Mouse (Mus musculus): ENCODE results near the gene Ngdn. TPM values are rescaled to one million over a fixed set of nuclear protein-coding genes. Genes with fewer than 3 reads are reported as not detected.

The Ngdn gene
- 11.8 TPM for polyA plus RNA-seq (2015; fragmentation: Illumina TruSeq; extraction: RNeasy Lipid Tissue Mini Kit (QIAGEN cat#74804); ENCODE audit: insufficient read depth, low read depth, low replicate concordance)

GRCm38 (mm10) chr14:55014991-55015766 lies at the start of gene Ngdn:
Ngdn (plus strand) TSS chr14:55015454.

DNA sequence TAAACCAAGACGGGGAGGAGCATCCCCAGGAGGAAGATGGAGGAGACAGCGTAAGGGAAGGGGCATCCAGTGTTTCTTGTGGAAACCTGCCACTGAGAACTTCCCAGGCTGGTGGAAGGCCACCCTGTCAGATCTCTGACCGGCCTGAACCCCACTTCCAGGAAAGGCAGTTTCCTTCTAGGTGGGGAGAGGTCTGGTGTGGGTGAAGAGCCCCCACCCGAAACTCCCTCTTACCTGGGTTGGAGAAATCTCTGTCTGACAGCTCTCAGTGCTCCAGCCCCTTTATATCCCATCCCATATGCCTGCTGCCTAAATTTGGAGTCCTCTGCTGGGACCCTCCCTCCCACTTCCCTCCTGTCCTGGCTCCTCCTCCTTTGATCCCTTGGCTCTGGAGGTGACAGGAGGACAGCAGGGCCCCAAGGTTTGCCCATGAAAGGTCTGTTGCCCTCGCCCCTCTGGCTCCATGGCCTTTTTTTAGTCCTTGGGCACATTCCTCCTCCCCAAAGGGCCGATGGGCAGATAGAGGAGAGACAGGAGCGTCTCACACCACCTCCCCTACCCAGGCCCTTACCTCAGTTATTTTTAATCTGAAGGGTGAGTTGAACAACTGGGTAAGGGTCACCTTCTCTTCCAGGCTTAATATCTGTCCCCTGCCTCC lies 48.8 kb upstream of the Ngdn start, which contains the start of gene Myh6:
TSS of gene Myh6 (minus strand) at position 608 of the 658 bp plus-strand sequence.

GRCm38 (mm10) chr14:54976633-54977032 lies 38.6 kb upstream of the Ngdn start, which contains the start of gene Gm17428:
Gm17428 (plus strand) TSS chr14:54976933.

DNA sequence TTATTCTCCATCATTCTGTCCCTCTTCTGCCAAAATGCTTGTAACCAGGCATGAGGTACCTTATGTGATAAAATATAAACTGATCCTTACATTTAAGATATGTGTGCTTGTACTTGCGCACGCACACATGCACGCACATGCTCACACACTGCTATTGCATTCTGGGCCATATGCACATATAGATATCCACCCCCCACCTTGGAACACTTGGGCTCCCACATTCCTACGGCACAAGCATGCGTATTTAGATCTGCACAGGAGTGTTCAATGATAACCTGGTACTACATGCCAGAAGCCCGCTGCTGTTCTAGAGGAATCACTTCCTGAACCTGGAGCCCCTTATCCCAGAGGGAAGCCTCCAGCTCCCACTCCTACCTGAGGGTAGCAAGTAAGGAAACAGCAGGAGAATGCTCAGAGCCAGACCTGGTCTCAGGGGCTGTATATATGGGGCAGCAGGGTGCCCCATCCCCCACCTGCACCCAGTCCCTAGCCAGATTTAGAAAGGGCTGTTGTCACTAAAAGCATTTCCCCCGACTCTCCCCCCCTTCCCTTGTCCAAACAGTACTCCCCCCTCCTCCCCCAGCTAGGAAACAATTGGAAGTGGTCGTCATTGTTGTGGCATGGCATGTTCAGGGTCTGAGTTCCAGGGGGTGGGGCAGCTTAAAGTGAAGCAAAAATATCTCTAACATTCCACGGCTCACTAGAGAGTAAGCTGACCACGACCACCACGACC lies 21.0 kb upstream of the Ngdn start, which contains the start of gene Myh7:
TSS of gene Myh7 (minus strand) at position 491 of the 733 bp plus-strand sequence.

Other genes starting within 250 kb of the Ngdn start
- gene Slc7a8, start 233.5 kb upstream of the Ngdn start, polyA plus RNA-seq (2015; fragmentation: Illumina TruSeq; extraction: RNeasy Lipid Tissue Mini Kit (QIAGEN cat#74804); ENCODE audit: insufficient read depth, low read depth, low replicate concordance), result 30.4 TPM
- not detected for gene Rnf212b, start 201.3 kb upstream of the Ngdn start, polyA plus RNA-seq (2015; fragmentation: Illumina TruSeq; extraction: RNeasy Lipid Tissue Mini Kit (QIAGEN cat#74804); ENCODE audit: insufficient read depth, low read depth, low replicate concordance)
- 2.0 TPM for gene Homez, start 144.5 kb upstream of the Ngdn start, polyA plus RNA-seq (2015; fragmentation: Illumina TruSeq; extraction: RNeasy Lipid Tissue Mini Kit (QIAGEN cat#74804); ENCODE audit: insufficient read depth, low read depth, low replicate concordance)
- gene Ppp1r3e, start 137.9 kb upstream of the Ngdn start, polyA plus RNA-seq (2015; fragmentation: Illumina TruSeq; extraction: RNeasy Lipid Tissue Mini Kit (QIAGEN cat#74804); ENCODE audit: insufficient read depth, low read depth, low replicate concordance), result 5.1 TPM
- 10.9 TPM for gene Bcl2l2, start 132.1 kb upstream of the Ngdn start, polyA plus RNA-seq (2015; fragmentation: Illumina TruSeq; extraction: RNeasy Lipid Tissue Mini Kit (QIAGEN cat#74804); ENCODE audit: insufficient read depth, low read depth, low replicate concordance)
- not detected for gene Gm20521, start 132.0 kb upstream of the Ngdn start, polyA plus RNA-seq (2015; fragmentation: Illumina TruSeq; extraction: RNeasy Lipid Tissue Mini Kit (QIAGEN cat#74804); ENCODE audit: insufficient read depth, low read depth, low replicate concordance)
- 68.9 TPM for gene Pabpn1, start 123.0 kb upstream of the Ngdn start, polyA plus RNA-seq (2015; fragmentation: Illumina TruSeq; extraction: RNeasy Lipid Tissue Mini Kit (QIAGEN cat#74804); ENCODE audit: insufficient read depth, low read depth, low replicate concordance)
- 21.4 TPM for gene Slc22a17, start 102.3 kb upstream of the Ngdn start, polyA plus RNA-seq (2015; fragmentation: Illumina TruSeq; extraction: RNeasy Lipid Tissue Mini Kit (QIAGEN cat#74804); ENCODE audit: insufficient read depth, low read depth, low replicate concordance)
- gene Efs, start 89.3 kb upstream of the Ngdn start, polyA plus RNA-seq (2015; fragmentation: Illumina TruSeq; extraction: RNeasy Lipid Tissue Mini Kit (QIAGEN cat#74804); ENCODE audit: insufficient read depth, low read depth, low replicate concordance), result 2.7 TPM
- not detected for gene Il25, start 82.8 kb upstream of the Ngdn start, polyA plus RNA-seq (2015; fragmentation: Illumina TruSeq; extraction: RNeasy Lipid Tissue Mini Kit (QIAGEN cat#74804); ENCODE audit: insufficient read depth, low read depth, low replicate concordance)
- gene Cmtm5, start 79.2 kb upstream of the Ngdn start, polyA plus RNA-seq (2015; fragmentation: Illumina TruSeq; extraction: RNeasy Lipid Tissue Mini Kit (QIAGEN cat#74804); ENCODE audit: insufficient read depth, low read depth, low replicate concordance), result 1.1 TPM
- gene Myh6, start 48.5 kb upstream of the Ngdn start, polyA plus RNA-seq (2015; fragmentation: Illumina TruSeq; extraction: RNeasy Lipid Tissue Mini Kit (QIAGEN cat#74804); ENCODE audit: insufficient read depth, low read depth, low replicate concordance), result 1.1 TPM
- not detected for gene Gm17428, start 38.5 kb upstream of the Ngdn start, polyA plus RNA-seq (2015; fragmentation: Illumina TruSeq; extraction: RNeasy Lipid Tissue Mini Kit (QIAGEN cat#74804); ENCODE audit: insufficient read depth, low read depth, low replicate concordance)
- not detected for gene Myh7, start 20.8 kb upstream of the Ngdn start, polyA plus RNA-seq (2015; fragmentation: Illumina TruSeq; extraction: RNeasy Lipid Tissue Mini Kit (QIAGEN cat#74804); ENCODE audit: insufficient read depth, low read depth, low replicate concordance)
- gene Zfhx2, start 76.9 kb downstream of the Ngdn start, polyA plus RNA-seq (2015; fragmentation: Illumina TruSeq; extraction: RNeasy Lipid Tissue Mini Kit (QIAGEN cat#74804); ENCODE audit: insufficient read depth, low read depth, low replicate concordance), result 2.1 TPM
- 4.2 TPM for gene Thtpa, start 79.3 kb downstream of the Ngdn start, polyA plus RNA-seq (2015; fragmentation: Illumina TruSeq; extraction: RNeasy Lipid Tissue Mini Kit (QIAGEN cat#74804); ENCODE audit: insufficient read depth, low read depth, low replicate concordance)
- 24.3 TPM for gene Ap1g2, start 91.1 kb downstream of the Ngdn start, polyA plus RNA-seq (2015; fragmentation: Illumina TruSeq; extraction: RNeasy Lipid Tissue Mini Kit (QIAGEN cat#74804); ENCODE audit: insufficient read depth, low read depth, low replicate concordance)
- 0.72 TPM for gene Jph4, start 101.5 kb downstream of the Ngdn start, polyA plus RNA-seq (2015; fragmentation: Illumina TruSeq; extraction: RNeasy Lipid Tissue Mini Kit (QIAGEN cat#74804); ENCODE audit: insufficient read depth, low read depth, low replicate concordance)
- gene Dhrs2, start 206.6 kb downstream of the Ngdn start, polyA plus RNA-seq (2015; fragmentation: Illumina TruSeq; extraction: RNeasy Lipid Tissue Mini Kit (QIAGEN cat#74804); ENCODE audit: insufficient read depth, low read depth, low replicate concordance), result not detected

All from pancreas, adult 10 weeks (tissue).